Mouse (Mus musculus) liver, embryonic 16.5 days (tissue): ENCODE measurements around the gene Dnajc25. TPM values are rescaled to one million over a fixed set of nuclear protein-coding genes. Genes with fewer than 3 reads are reported as not detected.

Experiments
- polyA plus RNA-seq: library from polyadenylated mRNA; unstranded; fragments of >200 nt; fragmentation: Nextera tagmentation; extraction: Ambion mirVana; gene quantifications from 2 replicates; pipeline ENCODE4 v1.2.1, GENCODE M21; 2015

The Dnajc25 gene
- polyA plus RNA-seq, 1 experiment from 2014 or later: 5.5 TPM

Other genes with a start within 250 kb of the Dnajc25 start
- gene Olfr267, start 207.3 kb upstream of the Dnajc25 start, polyA plus RNA-seq: not detected in 2 replicates
- 12.7 and 14.0 TPM in 2 replicates for gene Ecpas, start 82.3 kb upstream of the Dnajc25 start, polyA plus RNA-seq
- 0.04 and 0.05 TPM in 2 replicates for gene Zkscan16, start 51.4 kb upstream of the Dnajc25 start, polyA plus RNA-seq
- gene Ptgr1, start 7.9 kb upstream of the Dnajc25 start, polyA plus RNA-seq: 12.2 and 13.3 TPM in 2 replicates
- gene Gm20503, start 8.1 kb downstream of the Dnajc25 start, polyA plus RNA-seq: 4.2 and 6.3 TPM in 2 replicates
- gene Gng10, start 40.0 kb downstream of the Dnajc25 start, polyA plus RNA-seq: 12.5 and 19.0 TPM in 2 replicates
- not detected in 2 replicates for gene AI481877, start 143.9 kb downstream of the Dnajc25 start, polyA plus RNA-seq
- gene Ugcg, start 194.2 kb downstream of the Dnajc25 start, polyA plus RNA-seq: 4.6 and 4.8 TPM in 2 replicates